Mouse (Mus musculus) urinary bladder, postnatal 0 days (tissue): ENCODE results near the gene Nat14. TPM values are rescaled to one million over a fixed set of nuclear protein-coding genes. Genes with fewer than 3 reads are reported as not detected.

ENCODE experiments used
- polyA plus RNA-seq: library from polyadenylated mRNA; unstranded; fragments of >200 nt; fragmentation: Nextera tagmentation; extraction: Ambion mirVana; gene quantifications from 2 replicates; pipeline ENCODE4 v1.2.1, GENCODE M21; 2015

The Nat14 gene
- polyA plus RNA-seq = 2.6 and 3.0 TPM in 2 replicates

GRCm38 (mm10) chr7:4921824-4922482, at the start of gene Nat14:
Gene Nat14, plus strand, starts transcription at chr7:4922028.

DNA sequence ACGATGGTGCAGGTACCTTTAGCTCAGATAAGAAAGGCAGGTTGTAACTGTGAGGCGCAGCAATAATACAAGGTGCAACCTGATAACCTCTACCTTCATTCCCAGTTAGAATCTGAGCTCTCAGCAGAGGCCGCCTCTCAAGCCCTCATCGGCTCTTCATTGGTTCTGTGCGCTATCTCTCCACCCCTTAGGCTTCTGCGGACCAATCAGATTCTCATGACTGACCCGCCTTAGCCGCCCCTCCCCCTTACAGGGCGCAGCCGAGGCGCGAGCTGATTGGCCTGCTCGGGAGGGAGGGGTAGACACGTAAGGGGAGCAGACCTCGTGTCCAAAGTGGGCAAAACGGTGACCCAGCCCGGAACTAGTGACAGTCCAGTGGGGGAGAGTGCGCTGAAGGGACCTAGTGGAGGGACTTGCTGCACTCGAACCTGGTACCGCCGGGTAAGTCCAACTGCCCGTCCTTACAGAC, 45.0 kb upstream of the Nat14 start, which contains the start of gene Isoc2a:
TSS of gene Isoc2a (plus strand) at position 401 of the 469 bp plus-strand sequence.

GRCm38 (mm10) chr7:4906466-4906950, 15.3 kb upstream of the Nat14 start, which contains the start of gene Gm36210:
Gene Gm36210, minus strand, starts transcription at chr7:4906516.

DNA sequence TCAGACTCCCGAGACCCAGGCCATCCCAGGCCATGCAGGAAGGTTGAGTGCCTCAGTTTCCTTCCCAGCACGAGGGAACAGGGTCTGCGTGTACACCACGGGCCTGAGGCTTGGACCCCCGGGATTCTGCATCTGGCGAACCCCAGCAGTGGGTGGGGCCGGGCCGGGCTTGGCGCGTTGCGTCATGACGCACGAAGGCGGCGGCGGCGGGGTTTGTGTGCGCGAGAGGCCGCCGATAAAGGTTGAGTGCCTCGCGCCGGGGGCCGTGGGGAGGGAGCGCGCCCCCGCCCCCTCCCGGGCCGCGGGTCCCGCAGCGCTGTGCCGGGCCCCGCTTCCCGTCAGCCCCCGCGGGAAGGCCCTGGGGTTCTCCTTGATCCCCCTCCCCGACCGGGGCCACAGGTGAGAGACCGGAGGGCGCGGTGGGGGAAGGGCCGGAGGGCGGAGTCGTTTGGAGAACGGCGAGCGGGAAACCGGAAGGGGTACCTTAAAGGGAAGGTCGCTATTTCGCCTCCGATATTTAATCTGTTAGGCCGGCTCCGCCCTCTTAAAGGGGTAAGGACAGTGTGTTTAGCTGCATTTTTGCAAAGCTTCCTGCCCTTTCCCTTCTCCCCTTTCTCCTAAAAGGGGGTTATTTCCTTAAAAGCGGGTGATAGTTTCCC, 6.7 kb upstream of the Nat14 start, which contains the start of gene Zfp628:
TSS of gene Zfp628 (plus strand) at position 211 of the 659 bp plus-strand sequence.

DNA sequence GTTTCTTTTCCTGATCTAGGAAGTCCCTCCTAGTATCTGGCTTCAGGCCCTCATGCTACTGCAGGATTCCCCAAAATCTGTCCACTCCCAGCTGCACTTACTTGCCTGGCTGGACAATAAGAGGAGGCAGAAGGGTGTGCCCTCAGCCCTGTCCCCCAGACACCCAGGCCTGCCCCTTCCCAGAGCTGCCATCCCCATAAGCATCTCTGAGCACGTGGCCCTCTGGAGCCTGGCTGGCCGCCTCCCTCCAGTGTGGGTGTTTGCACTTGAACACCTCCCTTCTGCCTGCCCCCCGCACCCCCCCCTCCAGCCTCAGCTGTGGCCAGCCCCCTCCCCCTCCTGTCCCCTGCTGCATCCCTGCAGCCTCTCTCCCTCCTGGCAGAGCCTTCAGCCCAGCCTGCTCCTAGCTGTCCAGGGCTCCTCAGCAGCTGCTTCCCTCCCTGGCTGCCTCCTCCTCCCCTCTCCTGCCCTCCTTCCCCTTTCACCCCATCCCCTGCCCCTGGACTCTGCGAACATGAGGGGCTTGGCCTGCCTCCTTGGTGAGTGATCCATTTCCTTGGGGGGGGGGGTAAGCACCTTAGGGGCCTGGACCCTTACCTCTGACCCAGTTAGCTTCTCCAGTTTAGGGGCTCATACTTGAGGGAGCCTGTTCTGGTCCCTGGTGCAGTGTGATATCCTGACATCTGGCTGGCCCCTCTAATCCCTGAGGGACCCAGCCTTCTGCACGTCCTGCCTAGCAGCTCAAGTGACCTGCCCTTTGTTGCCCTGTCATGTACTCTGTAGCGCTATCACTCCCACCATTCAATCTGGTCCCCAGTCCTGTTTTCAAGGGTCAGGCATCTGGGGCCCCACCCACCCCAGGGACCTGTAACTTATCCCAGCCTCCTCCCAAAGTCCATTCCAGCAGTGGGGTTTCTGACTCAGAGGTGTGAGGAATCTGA, 3.9 kb downstream of the Nat14 start, which contains the start of gene Ssc5d:
TSS of gene Ssc5d (plus strand) at position 345 of the 941 bp plus-strand sequence.

GRCm38 (mm10) chr7:4964272-4964671, 42.4 kb downstream of the Nat14 start, which contains the start of gene Sbk2:
Gene Sbk2, minus strand, starts transcription at chr7:4964406.

GRCm38 (mm10) chr7:4971068-4971467, 49.2 kb downstream of the Nat14 start, which contains the start of gene Sbk3:
Gene Sbk3, minus strand, starts transcription at chr7:4971168.

Other genes with a start within 250 kb of the Nat14 start
- gene Hspbp1, start 237.0 kb upstream of the Nat14 start, polyA plus RNA-seq = 50.6 and 51.7 TPM in 2 replicates
- gene Brsk1, start 231.4 kb upstream of the Nat14 start, polyA plus RNA-seq = 0.36 and 0.59 TPM in 2 replicates
- gene Tmem150b, start 196.8 kb upstream of the Nat14 start, polyA plus RNA-seq = 0.13 TPM in 1 of 2 replicates, not detected in the other
- 23.7 and 24.3 TPM in 2 replicates for gene Kmt5c, start 181.9 kb upstream of the Nat14 start, polyA plus RNA-seq
- gene Cox6b2, start 168.9 kb upstream of the Nat14 start, polyA plus RNA-seq = 50.4 and 62.9 TPM in 2 replicates
- not detected in 2 replicates for gene Fam71e2, start 150.7 kb upstream of the Nat14 start, polyA plus RNA-seq
- 0.76 and 1.5 TPM in 2 replicates for gene Il11, start 139.2 kb upstream of the Nat14 start, polyA plus RNA-seq
- gene Tmem190, start 139.1 kb upstream of the Nat14 start, polyA plus RNA-seq = 0.35 TPM in 1 of 2 replicates, not detected in the other
- 24.6 and 25.2 TPM in 2 replicates for gene Tmem238, start 132.4 kb upstream of the Nat14 start, polyA plus RNA-seq
- 304 and 319 TPM in 2 replicates for gene Rpl28, start 129.2 kb upstream of the Nat14 start, polyA plus RNA-seq
- 130 and 139 TPM in 2 replicates for gene Ube2s, start 109.4 kb upstream of the Nat14 start, polyA plus RNA-seq
- gene Shisa7, start 77.3 kb upstream of the Nat14 start, polyA plus RNA-seq = 0.10 and 0.20 TPM in 2 replicates
- gene Isoc2b, start 51.8 kb upstream of the Nat14 start, polyA plus RNA-seq = 8.1 and 9.4 TPM in 2 replicates
- 0.64 and 0.98 TPM in 2 replicates for gene Isoc2a, start 44.9 kb upstream of the Nat14 start, polyA plus RNA-seq
- gene Gm36210, start 15.5 kb upstream of the Nat14 start, polyA plus RNA-seq = not detected in 2 replicates
- gene Zfp628, start 6.8 kb upstream of the Nat14 start, polyA plus RNA-seq = 1.7 and 2.3 TPM in 2 replicates
- gene Ssc5d, start 3.8 kb downstream of the Nat14 start, polyA plus RNA-seq = 3.7 and 4.8 TPM in 2 replicates
- gene Sbk2, start 42.4 kb downstream of the Nat14 start, polyA plus RNA-seq = 0.12 and 0.23 TPM in 2 replicates
- not detected in 2 replicates for gene Sbk3, start 49.1 kb downstream of the Nat14 start, polyA plus RNA-seq
- gene Zfp579, start 74.1 kb downstream of the Nat14 start, polyA plus RNA-seq = 12.7 and 15.0 TPM in 2 replicates
- 13.2 and 14.0 TPM in 2 replicates for gene Zfp524, start 92.4 kb downstream of the Nat14 start, polyA plus RNA-seq
- 15.1 and 16.0 TPM in 2 replicates for gene Fiz1, start 92.7 kb downstream of the Nat14 start, polyA plus RNA-seq
- gene Gm44973, start 93.5 kb downstream of the Nat14 start, polyA plus RNA-seq = 2.4 and 4.0 TPM in 2 replicates
- gene Zfp865, start 98.3 kb downstream of the Nat14 start, polyA plus RNA-seq = 3.1 TPM in 2 replicates
- 53.3 and 57.1 TPM in 2 replicates for gene Ccdc106, start 98.5 kb downstream of the Nat14 start, polyA plus RNA-seq
- gene 4632433K11Rik, start 112.1 kb downstream of the Nat14 start, polyA plus RNA-seq = not detected in 2 replicates
- 3.9 and 5.4 TPM in 2 replicates for gene Zfp784, start 116.4 kb downstream of the Nat14 start, polyA plus RNA-seq
- 33.3 and 37.8 TPM in 2 replicates for gene Zfp580, start 129.5 kb downstream of the Nat14 start, polyA plus RNA-seq
- gene U2af2, start 140.1 kb downstream of the Nat14 start, polyA plus RNA-seq = 51.0 and 53.6 TPM in 2 replicates
- gene Epn1, start 158.2 kb downstream of the Nat14 start, polyA plus RNA-seq = 39.4 and 40.6 TPM in 2 replicates
- not detected in 2 replicates for gene Rfpl4, start 194.9 kb downstream of the Nat14 start, polyA plus RNA-seq
- 0.57 and 1.1 TPM in 2 replicates for gene Rasl2-9, start 203.9 kb downstream of the Nat14 start, polyA plus RNA-seq
- gene Vmn1r55, start 227.6 kb downstream of the Nat14 start, polyA plus RNA-seq = not detected in 2 replicates